24 mouse cellular contexts compared by ENCODE assay signal in the genomic region with DNA sequence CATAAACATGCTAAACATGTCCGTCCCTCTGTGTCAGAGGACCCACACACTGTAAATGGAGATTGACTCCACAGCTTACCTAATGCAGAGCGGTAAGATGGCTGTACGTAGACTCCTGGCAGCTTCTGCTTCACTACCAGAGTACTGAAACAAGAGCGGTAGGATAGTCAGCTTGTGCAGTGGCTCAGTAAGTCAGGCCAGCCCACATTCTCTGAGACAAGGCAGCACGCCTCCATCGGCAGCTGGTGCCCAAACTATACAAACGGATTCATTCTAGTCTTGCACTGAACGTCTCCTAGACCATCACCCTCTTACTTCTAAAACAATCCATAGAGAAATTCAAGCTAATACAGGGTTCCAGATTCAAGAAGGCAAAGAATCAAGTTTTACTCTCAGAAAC. TPM values are rescaled to one million over a fixed set of nuclear protein-coding genes. Genes with fewer than 3 reads are reported as not detected.
DNase-seq lines count a peak whose midpoint lies in the region; ATAC-seq and TF ChIP-seq lines count a peak whose summit lies in the region.
"Had no signal": no experiment of that assay in that cellular context is flagged by ENCODE, and none has a peak within 500 bp of the region (broad histone marks: within the 10 kb centered on the region; RNA-seq: fewer than 3 reads in every experiment).

No protein-coding gene starts in this region.

- no peaks in the 10 kb centered on the region for H3K27me3 ChIP-seq in intestine, embryonic 16.5 days (replicated peaks; ENCODE audit: control insufficient read depth, insufficient read depth, low read length)
- H3K27me3 ChIP-seq: embryonic facial prominence, embryonic 12.5 days; heart, embryonic 15.5 days; hindbrain, embryonic 13.5 days; neural tube, embryonic 13.5 days had no signal

- intact Hi-C loops in left cerebral cortex, postnatal 36 days (cut with DNase I), result no loop called here

- H3K27ac ChIP-seq in layer of hippocampus, adult 2 months, result peak overlapping the region; percentile 52
- H3K27ac ChIP-seq in intestine, embryonic 16.5 days (ENCODE audit: low read length), result no peak overlapping the region
- H3K27ac ChIP-seq: embryonic facial prominence, embryonic 12.5 days; heart, embryonic 15.5 days; hindbrain, embryonic 13.5 days; midbrain, embryonic 10.5 days; neural tube, embryonic 13.5 days had no signal

- H3K9me3 ChIP-seq in intestine, embryonic 16.5 days (ENCODE audit: control insufficient read depth, low read length), result no peaks in the 10 kb centered on the region
- H3K9me3 ChIP-seq: embryonic facial prominence, embryonic 12.5 days; heart, embryonic 15.5 days; hindbrain, embryonic 13.5 days; midbrain, embryonic 10.5 days; neural tube, embryonic 13.5 days had no signal

- no peak overlapping the region for H3K4me2 ChIP-seq in intestine, embryonic 16.5 days (ENCODE audit: low read depth, low read length)
- H3K4me2 ChIP-seq: embryonic facial prominence, embryonic 12.5 days; heart, embryonic 15.5 days; hindbrain, embryonic 13.5 days; neural tube, embryonic 13.5 days had no signal

- H3K36me3 ChIP-seq in intestine, embryonic 16.5 days (ENCODE audit: control insufficient read depth, insufficient read depth, low read length), result 0 out of 2 replicates have a peak, but pooled peaks cover 9% of the 10 kb centered on the region

- 94% methylated on average over 8 of the region's 8 CpGs for WGBS in intestine, embryonic 16.5 days

- DNase-seq in layer of hippocampus, adult 2 months (ENCODE audit: low spot score in 2 of 2), result peak; percentile 52 to 58
- no peak for DNase-seq in layer of hippocampus, postnatal 25 days (ENCODE audit: extremely low spot score in 1 of 2, low spot score in 1 of 2)
- DNase-seq in frontal cortex, postnatal 36 days (ENCODE audit: low spot score in 2 of 2), result peak; percentile 42 to 74
- DNase-seq in layer of hippocampus, adult 9-10 months (ENCODE audit: low spot score), result peak; percentile 48
- peak; percentile 44 to 56 for DNase-seq in left cerebral cortex, postnatal 36 days (ENCODE audit: low spot score in 2 of 2)
- no peak for DNase-seq in kidney, adult 11 months
- no peak for DNase-seq in kidney, postnatal 25 days
- DNase-seq: adrenal gland, adult 2 months; cerebellum, adult 11-12 months; cerebellum, postnatal 25 days; gastrocnemius, postnatal 25 days; heart, postnatal 36 days; kidney, postnatal 36 days; liver, postnatal 0 days; lung, postnatal 10 days; thymus, postnatal 25 days had no signal

- ATAC-seq in intestine, embryonic 16.5 days, result no peak
- ATAC-seq: liver, postnatal 0 days; midbrain, embryonic 16.5 days had no signal

- no peak overlapping the region for H3K4me3 ChIP-seq in layer of hippocampus, adult 2 months
- H3K4me3 ChIP-seq in intestine, embryonic 16.5 days (ENCODE audit: low read length), result no peak overlapping the region
- H3K4me3 ChIP-seq: embryonic facial prominence, embryonic 12.5 days; heart, embryonic 15.5 days; hindbrain, embryonic 13.5 days; midbrain, embryonic 10.5 days; myocyte; neural tube, embryonic 13.5 days had no signal

- H3K4me1 ChIP-seq in intestine, embryonic 16.5 days (ENCODE audit: control insufficient read depth, insufficient read depth, low read length), result no peaks in the 10 kb centered on the region
- H3K4me1 ChIP-seq: embryonic facial prominence, embryonic 12.5 days; heart, embryonic 15.5 days; midbrain, embryonic 10.5 days had no signal

- no peak overlapping the region for H3K9ac ChIP-seq in intestine, embryonic 16.5 days (ENCODE audit: low read depth, low read length)
- H3K9ac ChIP-seq: embryonic facial prominence, embryonic 12.5 days; heart, embryonic 15.5 days; hindbrain, embryonic 13.5 days; liver, postnatal 0 days; neural tube, embryonic 13.5 days had no signal

- TF ChIP-seq CTCF in layer of hippocampus, adult 2 months (conservative IDR thresholded peaks at IDR 0.05), result no peak

RNA-seq across cellular contexts. Expression of gene Rbl2, which starts 56.9 kb away (rescaled TPM):
- 10 to 100 TPM; 38.5 to 42.3 TPM for total RNA-seq in layer of hippocampus, adult 2 months (2021)
- total RNA-seq in layer of hippocampus, postnatal 25 days (2021), result 10 to 100 TPM; 35.7 to 38.4 TPM
- total RNA-seq in left cerebral cortex, postnatal 36 days (2021), result 10 to 100 TPM; 35.5 to 45.7 TPM
- 11.7 and 13.0 TPM in 2 replicates for polyA plus RNA-seq in intestine, embryonic 16.5 days (2015; fragmentation: Nextera tagmentation; extraction: Ambion mirVana)

Comparison
In these comparisons a context has a peak if more than half of its experiments do, and no peak if none do; other contexts are left out.
1. DNase-seq: peak in layer of hippocampus, adult 2 months (2 of 2), frontal cortex, postnatal 36 days (2 of 2), layer of hippocampus, adult 9-10 months (single experiment) and left cerebral cortex, postnatal 36 days (2 of 2); none in layer of hippocampus, postnatal 25 days (0 of 2), kidney, adult 11 months (single experiment) and kidney, postnatal 25 days (0 of 2).